Mouse (Mus musculus) brain, embryonic 14.5 days (tissue): ENCODE data around the gene Det1.
A peak's percentile ranks its signal among the peaks of the same experiment; 100 is the strongest.

Source experiments
- CTCF ChIP-seq: fragments of 200-500 bp; IDR thresholded peaks from 2 replicates; pipeline ENCODE4 v1.5.1; 2012; ENCODE audit warnings: inconsistent platforms, mild to moderate bottlenecking, moderate library complexity, borderline replicate concordance; ENCODE audit not compliant: insufficient read depth, insufficient read length; ENCODE audit errors: extremely low read depth
- POLR2A ChIP-seq: fragments of 200-500 bp; IDR thresholded peaks from 2 replicates; pipeline ENCODE4 v1.6.1; 2012; ENCODE audit warnings: mild to moderate bottlenecking, inconsistent platforms, borderline replicate concordance; ENCODE audit not compliant: poor library complexity, insufficient read depth, insufficient read length, severe bottlenecking; ENCODE audit errors: extremely low read depth

DNA sequence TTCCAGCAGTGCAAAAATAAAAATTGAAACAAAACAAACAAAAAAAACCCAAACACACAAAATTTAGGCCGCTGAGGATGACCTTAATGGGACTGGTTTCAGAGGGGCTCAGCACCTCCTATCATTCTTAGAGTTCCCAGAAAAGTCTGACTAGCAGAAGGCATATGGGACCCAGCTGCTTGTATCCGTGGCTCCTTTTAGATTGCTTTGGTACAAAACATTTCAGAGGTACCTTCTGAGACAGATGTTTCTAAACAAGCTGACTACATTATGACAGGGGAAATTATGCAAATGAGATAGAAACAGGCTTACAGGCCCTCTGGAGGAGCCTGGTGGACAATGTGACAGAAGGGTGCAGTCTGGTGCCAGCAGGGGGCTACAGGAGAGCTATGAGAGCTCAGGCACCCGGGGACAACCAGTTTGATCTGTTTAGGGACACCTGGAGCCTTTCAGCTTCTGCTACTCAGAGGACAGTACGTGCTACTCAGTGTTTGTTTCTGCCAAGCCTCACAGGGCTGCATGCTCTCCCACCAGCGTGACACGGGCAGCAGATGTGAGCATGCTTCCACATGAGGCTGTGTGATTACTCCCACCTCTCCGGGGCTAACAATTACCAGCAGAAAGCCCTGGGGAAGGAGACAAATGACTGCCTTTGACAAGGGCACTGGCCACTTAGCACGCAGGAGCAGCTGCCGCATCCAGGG is 20.2 kb downstream of the Det1 start:
- TF ChIP-seq POLR2A (no peak), CTCF (0 out of 2 replicates have a peak, but pooled peaks have one; percentile 16)
